Mouse (Mus musculus) B cell, adult 2 months (primary cell): ENCODE results near the gene Gm10719.
"Not testable (repeated sequence)": the region's sequence is repeated elsewhere in the genome, so short reads cannot be mapped to it uniquely, and the experiment has no call there.

ENCODE experiments used
- DNase-seq, 2 experiments: peaks; one replicate each; pipeline ENCODE4 v3.0.0; 2022

Gene Gm10719

GRCm38 (mm10) chr9:3017108-3017507 lies at the start of gene Gm10719:
Gm10719 (plus strand) TSS chr9:3017408.
- DNase-seq, result not testable (repeated sequence)

GRCm38 (mm10) chr9:3000445-3000972 lies 16.7 kb upstream of the Gm10719 start, which contains the start of gene Gm10722:
Gm10722 (plus strand) TSS chr9:3000922.
- DNase-seq, result peak; percentile 43 to 56

- DNase-seq, result peak; percentile 56 to 64
These were observed 16.2 kb upstream of the Gm10719 start for GRCm38 (mm10) chr9:3001006-3001405.

- DNase-seq, result peak; percentile 100
These were observed 15.1 kb upstream of the Gm10719 start for GRCm38 (mm10) chr9:3001948-3002659.

- not testable (repeated sequence) for DNase-seq
These were observed 14.3 kb upstream of the Gm10719 start, which contains the start of gene Gm11168 for GRCm38 (mm10) chr9:3002794-3003396. Gm11168 (plus strand) TSS chr9:3003346.

GRCm38 (mm10) chr9:3006179-3006578 lies 11.0 kb upstream of the Gm10719 start:
- not testable (repeated sequence) for DNase-seq

GRCm38 (mm10) chr9:3006636-3007035 lies 10.6 kb upstream of the Gm10719 start:
- DNase-seq, result peak; percentile 96 to 98

- DNase-seq, result not testable (repeated sequence)
These were observed 9.9 kb upstream of the Gm10719 start for GRCm38 (mm10) chr9:3007272-3007671.

GRCm38 (mm10) chr9:3009331-3009730 lies 7.9 kb upstream of the Gm10719 start:
- DNase-seq, result not testable (repeated sequence)

- not testable (repeated sequence) for DNase-seq
These were observed 5.1 kb upstream of the Gm10719 start for GRCm38 (mm10) chr9:3012054-3012621.

GRCm38 (mm10) chr9:3012733-3013279 lies 4.4 kb upstream of the Gm10719 start, which contains the start of gene Gm10721:
Gm10721 (plus strand) TSS chr9:3013140.
- DNase-seq, result not testable (repeated sequence)

GRCm38 (mm10) chr9:3015354-3015753 lies 1.9 kb upstream of the Gm10719 start, which contains the start of gene Gm10720:
Gm10720 (plus strand) TSS chr9:3015654.
- not testable (repeated sequence) for DNase-seq

GRCm38 (mm10) chr9:3015896-3016295 lies 1.3 kb upstream of the Gm10719 start:
- DNase-seq, result peak; percentile 25 to 34

GRCm38 (mm10) chr9:3018944-3019343 lies 1.7 kb downstream of the Gm10719 start:
- DNase-seq, result peak; percentile 74 to 76

- peak; percentile 76 to 78 for DNase-seq
These were observed 2.9 kb downstream of the Gm10719 start for GRCm38 (mm10) chr9:3019835-3020727.

GRCm38 (mm10) chr9:3022316-3023008 lies 5.3 kb downstream of the Gm10719 start:
- peak; percentile 84 to 85 for DNase-seq

- peak; percentile 70 to 73 for DNase-seq
These were observed 6.2 kb downstream of the Gm10719 start, which contains the start of gene Gm10718 for GRCm38 (mm10) chr9:3023312-3023984. Gm10718 (plus strand) TSS chr9:3023547.

GRCm38 (mm10) chr9:3023985-3024648 lies 6.9 kb downstream of the Gm10719 start:
- peak; percentile 98 to 100 for DNase-seq

- DNase-seq, result peak; percentile 59 to 63
These were observed 7.8 kb downstream of the Gm10719 start, which contains the start of gene Gm10717 for GRCm38 (mm10) chr9:3024912-3025467. Gm10717 (plus strand) TSS chr9:3025417.
